Mouse (Mus musculus) MEL (cell line): ENCODE data around the gene Brpf1.
"Not testable (repeated sequence)": the region's sequence is repeated elsewhere in the genome, so short reads cannot be mapped to it uniquely, and the experiment has no call there.

Experiments used
- CTCF ChIP-seq, 3 experiments: IDR thresholded peaks in 2 of 3; conservative IDR thresholded peaks in 1 of 3; 2 replicates each; pipeline ENCODE4 v1.5.1; 2011 to 2012; ENCODE audit warnings: low read length in 3 of 3, low read depth in 2 of 3, mild to moderate bottlenecking in 2 of 3, improper control_type of control experiment in 1 of 3, inconsistent platforms in 1 of 3, mixed read lengths in 1 of 3, moderate library complexity in 1 of 3; ENCODE audit not compliant: control insufficient read depth in 1 of 3, insufficient read depth in 1 of 3, poor library complexity in 1 of 3, severe bottlenecking in 1 of 3
- POLR2AphosphoS2 ChIP-seq: IDR thresholded peaks from 2 replicates; pipeline ENCODE4 v1.6.1; 2011; ENCODE audit warnings: low read length, improper control_type of control experiment
- POLR2AphosphoS5 ChIP-seq: IDR thresholded peaks from 2 replicates; pipeline ENCODE4 v1.6.1; 2012; ENCODE audit warnings: low read depth, borderline replicate concordance, mild to moderate bottlenecking, inconsistent platforms, low read length, moderate library complexity, mixed read lengths

DNA sequence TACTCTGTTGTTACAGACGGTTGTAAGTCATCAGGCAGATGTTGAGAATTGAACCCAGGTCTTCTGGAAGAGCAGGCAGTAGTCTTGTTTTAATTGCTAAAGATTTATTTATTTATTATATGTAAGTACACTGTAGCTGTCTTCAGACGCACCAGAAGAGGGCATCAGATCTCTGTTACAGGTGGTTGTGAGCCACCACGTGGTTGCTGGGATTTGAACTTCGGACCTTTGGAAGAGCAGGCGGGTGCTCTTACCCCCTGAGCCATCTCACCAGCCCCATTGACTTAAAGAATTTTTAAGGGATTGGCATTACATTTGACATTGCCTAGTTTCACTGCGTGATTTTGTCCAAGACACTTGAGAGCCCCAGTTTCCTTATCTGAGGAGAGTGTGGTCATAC is 25.8 kb downstream of the Brpf1 start:
- TF ChIP-seq CTCF (IDR thresholded peaks at IDR 0.05 in 2 of 3, conservative IDR thresholded peaks at IDR 0.05 in 1 of 3; ENCODE audit: control insufficient read depth in 1 of 3, insufficient read depth in 1 of 3, low read depth in 2 of 3, low read length in 3 of 3, poor library complexity in 1 of 3, severe bottlenecking in 1 of 3); POLR2AphosphoS5; POLR2AphosphoS2: not testable (repeated sequence)
